Mouse (Mus musculus): Measurements from ENCODE around the gene Tatdn3. TPM values are rescaled to one million over a fixed set of nuclear protein-coding genes. Genes with fewer than 3 reads are reported as not detected.

Gene Tatdn3
- 13.9 and 14.0 TPM in 2 replicates for polyA plus RNA-seq (2015; fragmentation: Nextera tagmentation; extraction: Ambion mirVana)

GRCm38 (mm10) chr1:191062781-191063485 lies at the start of gene Tatdn3, which contains the start of gene Nsl1:
Tatdn3 (minus strand) TSS chr1:191062932.
Nsl1 (plus strand) TSS chr1:191063012.
- Histone ChIP-seq H3K4me2 (peak within 1 kb of the TSS; percentile 91), H3K9me3 (no peaks in the 10 kb centered on the region), H3K27me3 (no peaks in the 10 kb centered on the region; the same call in 1 of the 2 replicates), H3K9ac (peak within 1 kb of the TSS; percentile 86), H3K4me1 (peaks cover 21% of the 10 kb centered on the region), H3K36me3 (peaks cover 28% of the 10 kb centered on the region), H3K4me3 (peak within 1 kb of the TSS; percentile 88), H3K27ac (peak within 1 kb of the TSS; percentile 51)
- WGBS: under 1% methylated on average over 56 of the region's 56 CpGs
- ATAC-seq (ENCODE audit: insufficient number of reproducible peaks, insufficient read depth, low FRiP score, low TSS enrichment, low read depth): peak; percentile 76; the same call in 1 of the 2 replicates

- H3K36me3 ChIP-seq: no peaks in the 10 kb centered on the region
- no peak overlapping the region; the same call in 1 of the 2 replicates for H3K27ac ChIP-seq
- H3K9ac ChIP-seq: no peak overlapping the region
- WGBS: 48% methylated on average over 8 of the region's 8 CpGs
- no peak overlapping the region for H3K4me2 ChIP-seq
- peaks cover 16% of the 10 kb centered on the region for H3K4me1 ChIP-seq
- ATAC-seq (ENCODE audit: insufficient number of reproducible peaks, insufficient read depth, low FRiP score, low TSS enrichment, low read depth): no peak
- no peaks in the 10 kb centered on the region for H3K9me3 ChIP-seq
- no peaks in the 10 kb centered on the region for H3K27me3 ChIP-seq
- no peak overlapping the region for H3K4me3 ChIP-seq
Observed at GRCm38 (mm10) chr1:191111146-191111545, 48.4 kb upstream of the Tatdn3 start.

GRCm38 (mm10) chr1:191109907-191110306 lies 47.2 kb upstream of the Tatdn3 start:
- WGBS: 90% methylated on average over 9 of the region's 9 CpGs
- H3K4me2 ChIP-seq: no peak overlapping the region
- H3K27me3 ChIP-seq: no peaks in the 10 kb centered on the region
- no peaks in the 10 kb centered on the region for H3K36me3 ChIP-seq
- no peak for ATAC-seq (ENCODE audit: insufficient number of reproducible peaks, insufficient read depth, low FRiP score, low TSS enrichment, low read depth)
- no peak overlapping the region for H3K4me3 ChIP-seq
- no peak overlapping the region for H3K27ac ChIP-seq
- H3K9ac ChIP-seq: no peak overlapping the region
- no peaks in the 10 kb centered on the region for H3K9me3 ChIP-seq
- H3K4me1 ChIP-seq: peaks cover 16% of the 10 kb centered on the region

- Histone ChIP-seq H3K27me3 (no peaks in the 10 kb centered on the region), H3K4me1 (peaks cover 16% of the 10 kb centered on the region), H3K9me3 (no peaks in the 10 kb centered on the region), H3K27ac (no peak overlapping the region), H3K4me2 (no peak overlapping the region), H3K9ac (no peak overlapping the region), H3K36me3 (no peaks in the 10 kb centered on the region), H3K4me3 (no peak overlapping the region)
- ATAC-seq (ENCODE audit: insufficient number of reproducible peaks, insufficient read depth, low FRiP score, low TSS enrichment, low read depth): no peak
- WGBS: 60% methylated on average over 10 of the region's 10 CpGs
Observed at GRCm38 (mm10) chr1:191107306-191107705, 44.6 kb upstream of the Tatdn3 start.

GRCm38 (mm10) chr1:191105246-191105645 lies 42.5 kb upstream of the Tatdn3 start:
- ATAC-seq (ENCODE audit: insufficient number of reproducible peaks, insufficient read depth, low FRiP score, low TSS enrichment, low read depth): no peak
- no peak overlapping the region for H3K27ac ChIP-seq
- no peaks in the 10 kb centered on the region for H3K27me3 ChIP-seq

GRCm38 (mm10) chr1:191102730-191103370 lies 40.1 kb upstream of the Tatdn3 start:
- Histone ChIP-seq H3K27ac (no peak overlapping the region), H3K9me3 (no peaks in the 10 kb centered on the region), H3K9ac (no peak overlapping the region), H3K4me1 (peaks cover 10% of the 10 kb centered on the region), H3K36me3 (no peaks in the 10 kb centered on the region), H3K27me3 (peaks cover 15% of the 10 kb centered on the region), H3K4me2 (no peak overlapping the region), H3K4me3 (no peak overlapping the region)
- WGBS: 68% methylated on average over 15 of the region's 15 CpGs
- ATAC-seq (ENCODE audit: insufficient number of reproducible peaks, insufficient read depth, low FRiP score, low TSS enrichment, low read depth): no peak

More at GRCm38 (mm10) chr1:191105246-191105645, 42.5 kb upstream of the Tatdn3 start:
- H3K36me3 ChIP-seq: no peaks in the 10 kb centered on the region
- WGBS: 79% methylated on average over 9 of the region's 9 CpGs
- no peak overlapping the region for H3K4me2 ChIP-seq
- no peaks in the 10 kb centered on the region for H3K9me3 ChIP-seq
- no peaks in the 10 kb centered on the region for H3K4me1 ChIP-seq
- no peak overlapping the region for H3K9ac ChIP-seq
- H3K4me3 ChIP-seq: no peak overlapping the region

GRCm38 (mm10) chr1:191099772-191100291 lies 37.1 kb upstream of the Tatdn3 start:
- Histone ChIP-seq H3K4me2 (no peak overlapping the region), H3K4me1 (peaks cover 16% of the 10 kb centered on the region), H3K9ac (no peak overlapping the region), H3K36me3 (no peaks in the 10 kb centered on the region), H3K4me3 (no peak overlapping the region), H3K27ac (no peak overlapping the region), H3K9me3 (no peaks in the 10 kb centered on the region), H3K27me3 (peaks cover 15% of the 10 kb centered on the region)
- 59% methylated on average over 5 of the region's 5 CpGs for WGBS
- no peak for ATAC-seq (ENCODE audit: insufficient number of reproducible peaks, insufficient read depth, low FRiP score, low TSS enrichment, low read depth)

- H3K9me3 ChIP-seq: no peaks in the 10 kb centered on the region
- H3K27ac ChIP-seq: no peak overlapping the region
- H3K4me1 ChIP-seq: peaks cover 16% of the 10 kb centered on the region
- H3K4me3 ChIP-seq: peak overlapping the region; percentile 62; the same call in 1 of the 2 replicates
- WGBS: 36% methylated on average over 5 of the region's 5 CpGs
- peak overlapping the region; percentile 98 for H3K4me2 ChIP-seq
- H3K27me3 ChIP-seq: peaks cover 15% of the 10 kb centered on the region
- H3K36me3 ChIP-seq: no peaks in the 10 kb centered on the region
- no peak for ATAC-seq (ENCODE audit: insufficient number of reproducible peaks, insufficient read depth, low FRiP score, low TSS enrichment, low read depth)
- H3K9ac ChIP-seq: 0 out of 2 replicates have a peak overlapping the region, but pooled peaks have one; percentile 36
Observed at GRCm38 (mm10) chr1:191099114-191099513, 36.4 kb upstream of the Tatdn3 start.

- Histone ChIP-seq H3K4me2 (peak within 1 kb of the TSS; percentile 98), H3K27ac (no peak within 1 kb of the TSS), H3K27me3 (peaks cover 15% of the 10 kb centered on the region), H3K4me3 (peak within 1 kb of the TSS; percentile 62), H3K4me1 (peaks cover 16% of the 10 kb centered on the region), H3K9ac (peak within 1 kb of the TSS; percentile 75), H3K9me3 (no peaks in the 10 kb centered on the region), H3K36me3 (no peaks in the 10 kb centered on the region)
- WGBS: under 1% methylated on average over 68 of the region's 95 CpGs
- peak; percentile 49 for ATAC-seq (ENCODE audit: insufficient number of reproducible peaks, insufficient read depth, low FRiP score, low TSS enrichment, low read depth)
Observed at GRCm38 (mm10) chr1:191097802-191098747, 35.3 kb upstream of the Tatdn3 start, which contains the start of gene Batf3. Batf3 (plus strand) TSS chr1:191097847.

- Histone ChIP-seq H3K4me1 (peaks cover 16% of the 10 kb centered on the region), H3K27ac (no peak overlapping the region), H3K27me3 (peaks cover 15% of the 10 kb centered on the region), H3K4me2 (peak overlapping the region; percentile 98), H3K9ac (peak overlapping the region; percentile 75; the same call in 1 of the 2 replicates), H3K4me3 (peak overlapping the region; percentile 62), H3K36me3 (no peaks in the 10 kb centered on the region), H3K9me3 (no peaks in the 10 kb centered on the region)
- 0 out of 2 replicates have a peak, but pooled peaks have one; percentile 38 for ATAC-seq (ENCODE audit: insufficient number of reproducible peaks, insufficient read depth, low FRiP score, low TSS enrichment, low read depth)
- WGBS: 43% methylated on average over 14 of the region's 14 CpGs
Observed at GRCm38 (mm10) chr1:191096871-191097681, 34.3 kb upstream of the Tatdn3 start.

Measured in embryonic facial prominence, embryonic 13.5 days (tissue).